Mouse (Mus musculus) neural tube, embryonic 15.5 days (tissue): ENCODE measurements around the gene Spats2. TPM values are rescaled to one million over a fixed set of nuclear protein-coding genes. Genes with fewer than 3 reads are reported as not detected.

Source experiments
- ATAC-seq: fragments of 200-750 bp; cut with Nextera tagmentation; 2 replicates; pipeline ENCODE4 v1.8.0; 2017; ENCODE audit warnings: mild to moderate bottlenecking, moderate TSS enrichment, moderate library complexity; ENCODE audit not compliant: low FRiP score
- H3K27ac ChIP-seq: fragments of 300-500 bp; sonication (generic); replicated peaks from 2 replicates; pipeline ENCODE4 v1.5.1; 2015; ENCODE audit warnings: mild to moderate bottlenecking, inconsistent platforms
- H3K27me3 ChIP-seq: fragments of 300-500 bp; sonication (generic); replicated peaks from 2 replicates; pipeline ENCODE4 v1.6.1; 2015; ENCODE audit warnings: inconsistent platforms
- H3K36me3 ChIP-seq: fragments of 300-500 bp; sonication (generic); 2 replicates; pipeline ENCODE4 v1.6.1; 2015; ENCODE audit warnings: inconsistent platforms
- H3K4me1 ChIP-seq: fragments of 300-500 bp; sonication (generic); 2 replicates; pipeline ENCODE4 v1.6.1; 2015; ENCODE audit warnings: inconsistent platforms
- H3K4me2 ChIP-seq: fragments of 300-500 bp; sonication (generic); 2 replicates; pipeline ENCODE4 v1.6.1; 2015; ENCODE audit warnings: inconsistent platforms, mild to moderate bottlenecking, moderate library complexity
- H3K4me3 ChIP-seq: fragments of 300-500 bp; sonication (generic); replicated peaks from 2 replicates; pipeline ENCODE4 v1.5.1; 2015; ENCODE audit warnings: mild to moderate bottlenecking, inconsistent platforms
- H3K9ac ChIP-seq: fragments of 300-500 bp; sonication (generic); replicated peaks from 2 replicates; pipeline ENCODE4 v1.6.1; 2015; ENCODE audit warnings: mild to moderate bottlenecking, inconsistent platforms
- H3K9me3 ChIP-seq: fragments of 300-500 bp; sonication (generic); replicated peaks from 2 replicates; pipeline ENCODE4 v1.6.1; 2016; ENCODE audit warnings: inconsistent platforms
- WGBS: fragments of 180-500 bp; shearing (Covaris S2); methylation state at CpG from one replicate; pipeline ENCODE4 v1.1.7; 2015; ENCODE audit warnings: mixed read lengths; 5-methylcytosine and 5-hydroxymethylcytosine counted together
- polyA plus RNA-seq: library from polyadenylated mRNA; unstranded; fragments of >200 nt; fragmentation: Nextera tagmentation; extraction: Ambion mirVana; gene quantifications from 2 replicates; pipeline ENCODE4 v1.2.1, GENCODE M21; 2015

The Spats2 gene
- polyA plus RNA-seq, 1 experiment from 2014 or later, result 28.9 TPM

- Histone ChIP-seq H3K4me2 (peak overlapping the region; percentile 83), H3K9me3 (no peaks in the 10 kb centered on the region), H3K27ac (no peak overlapping the region), H3K4me1 (peaks cover 45% of the 10 kb centered on the region), H3K4me3 (0 out of 2 replicates have a peak overlapping the region, but pooled peaks have one; percentile 1), H3K27me3 (peaks cover 69% of the 10 kb centered on the region), H3K9ac (no peak overlapping the region), H3K36me3 (no peaks in the 10 kb centered on the region)
- WGBS, result 2% methylated on average over 15 of the region's 15 CpGs
- no peak for ATAC-seq
Observed at GRCm38 (mm10) chr15:99099139-99099556, 26.6 kb upstream of the Spats2 start.

- Histone ChIP-seq H3K4me2 (no peak overlapping the region), H3K9me3 (no peaks in the 10 kb centered on the region), H3K9ac (no peak overlapping the region), H3K4me1 (peaks cover 38% of the 10 kb centered on the region), H3K27ac (no peak overlapping the region), H3K36me3 (no peaks in the 10 kb centered on the region), H3K27me3 (peaks cover 63% of the 10 kb centered on the region), H3K4me3 (no peak overlapping the region)
- no peak for ATAC-seq
- 49% methylated on average over 3 of the region's 3 CpGs for WGBS
Observed at GRCm38 (mm10) chr15:99099984-99100383, 25.7 kb upstream of the Spats2 start.

GRCm38 (mm10) chr15:99105238-99105637, 20.5 kb upstream of the Spats2 start:
- no peak for ATAC-seq
- 47% methylated on average over 7 of the region's 7 CpGs for WGBS
- no peak overlapping the region for H3K27ac ChIP-seq
- no peak overlapping the region for H3K9ac ChIP-seq
- H3K36me3 ChIP-seq, result no peaks in the 10 kb centered on the region
- no peak overlapping the region for H3K4me3 ChIP-seq
- H3K9me3 ChIP-seq, result no peaks in the 10 kb centered on the region
- peaks cover 12% of the 10 kb centered on the region; the same call in 1 of the 2 replicates for H3K27me3 ChIP-seq
- no peaks in the 10 kb centered on the region for H3K4me1 ChIP-seq
- H3K4me2 ChIP-seq, result no peak overlapping the region

- Histone ChIP-seq H3K27me3 (no peaks in the 10 kb centered on the region), H3K27ac (no peak overlapping the region), H3K4me3 (no peak overlapping the region), H3K4me1 (no peaks in the 10 kb centered on the region), H3K9me3 (no peaks in the 10 kb centered on the region), H3K9ac (no peak overlapping the region), H3K36me3 (no peaks in the 10 kb centered on the region), H3K4me2 (no peak overlapping the region)
- 84% methylated on average over 3 of the region's 3 CpGs for WGBS
- ATAC-seq, result no peak
Observed at GRCm38 (mm10) chr15:99107866-99108265, 17.9 kb upstream of the Spats2 start.

- no peak for ATAC-seq
- no peak overlapping the region for H3K4me2 ChIP-seq
- H3K36me3 ChIP-seq, result no peaks in the 10 kb centered on the region
- no peaks in the 10 kb centered on the region for H3K9me3 ChIP-seq
- peaks cover 4% of the 10 kb centered on the region; the same call in 1 of the 2 replicates for H3K4me1 ChIP-seq
- H3K9ac ChIP-seq, result no peak overlapping the region
- no peaks in the 10 kb centered on the region for H3K27me3 ChIP-seq
- H3K4me3 ChIP-seq, result no peak overlapping the region
- 92% methylated on average over 3 of the region's 3 CpGs for WGBS
- no peak overlapping the region for H3K27ac ChIP-seq
Observed at GRCm38 (mm10) chr15:99111139-99111538, 14.6 kb upstream of the Spats2 start.

- Histone ChIP-seq H3K27ac (no peak overlapping the region), H3K4me3 (no peak overlapping the region), H3K4me1 (peaks cover 4% of the 10 kb centered on the region; the same call in 1 of the 2 replicates), H3K36me3 (no peaks in the 10 kb centered on the region), H3K4me2 (no peak overlapping the region), H3K9ac (no peak overlapping the region), H3K9me3 (no peaks in the 10 kb centered on the region), H3K27me3 (no peaks in the 10 kb centered on the region)
- ATAC-seq, result no peak
- WGBS, result 77% methylated on average over 4 of the region's 4 CpGs
Observed at GRCm38 (mm10) chr15:99111809-99112208, 13.9 kb upstream of the Spats2 start.

GRCm38 (mm10) chr15:99112843-99113395, 12.8 kb upstream of the Spats2 start:
- no peaks in the 10 kb centered on the region for H3K27me3 ChIP-seq
- no peak overlapping the region for H3K4me3 ChIP-seq
- WGBS, result 32% methylated on average over 11 of the region's 11 CpGs
- no peak for ATAC-seq
- no peak overlapping the region for H3K27ac ChIP-seq
- H3K4me2 ChIP-seq, result peak overlapping the region; percentile 25
- no peak overlapping the region for H3K9ac ChIP-seq
- peaks cover 4% of the 10 kb centered on the region; the same call in 1 of the 2 replicates for H3K4me1 ChIP-seq
- no peaks in the 10 kb centered on the region for H3K9me3 ChIP-seq
- H3K36me3 ChIP-seq, result no peaks in the 10 kb centered on the region

- 8% methylated on average over 9 of the region's 9 CpGs for WGBS
- no peak for ATAC-seq
- no peak overlapping the region for H3K27ac ChIP-seq
- no peak overlapping the region for H3K9ac ChIP-seq
- H3K36me3 ChIP-seq, result no peaks in the 10 kb centered on the region
- no peaks in the 10 kb centered on the region for H3K9me3 ChIP-seq
- H3K4me3 ChIP-seq, result no peak overlapping the region
- peak overlapping the region; percentile 25 for H3K4me2 ChIP-seq
- H3K4me1 ChIP-seq, result peaks cover 4% of the 10 kb centered on the region; the same call in 1 of the 2 replicates
- no peaks in the 10 kb centered on the region for H3K27me3 ChIP-seq
Observed at GRCm38 (mm10) chr15:99113396-99113975, 12.2 kb upstream of the Spats2 start.

GRCm38 (mm10) chr15:99114312-99115064, 11.2 kb upstream of the Spats2 start:
- WGBS, result 44% methylated on average over 14 of the region's 14 CpGs
- Histone ChIP-seq H3K27ac (no peak overlapping the region), H3K4me3 (no peak overlapping the region), H3K9me3 (no peaks in the 10 kb centered on the region), H3K36me3 (no peaks in the 10 kb centered on the region), H3K27me3 (no peaks in the 10 kb centered on the region), H3K4me2 (no peak overlapping the region), H3K4me1 (peaks cover 4% of the 10 kb centered on the region; the same call in 1 of the 2 replicates), H3K9ac (no peak overlapping the region)
- ATAC-seq, result no peak

GRCm38 (mm10) chr15:99115065-99115423, 10.7 kb upstream of the Spats2 start:
- H3K4me2 ChIP-seq, result no peak overlapping the region
- no peak overlapping the region for H3K27ac ChIP-seq
- H3K4me3 ChIP-seq, result no peak overlapping the region
- H3K9me3 ChIP-seq, result no peaks in the 10 kb centered on the region
- H3K36me3 ChIP-seq, result no peaks in the 10 kb centered on the region
- ATAC-seq, result no peak
- H3K27me3 ChIP-seq, result no peaks in the 10 kb centered on the region
- WGBS, result 88% methylated on average over 7 of the region's 7 CpGs
- H3K4me1 ChIP-seq, result peaks cover 4% of the 10 kb centered on the region; the same call in 1 of the 2 replicates
- no peak overlapping the region for H3K9ac ChIP-seq

GRCm38 (mm10) chr15:99116539-99116938, 9.2 kb upstream of the Spats2 start:
- 41% methylated on average over 11 of the region's 11 CpGs for WGBS
- H3K9ac ChIP-seq, result no peak overlapping the region

GRCm38 (mm10) chr15:99120814-99121213, 4.9 kb upstream of the Spats2 start:
- H3K27ac ChIP-seq, result no peak overlapping the region
- WGBS, result 17% methylated on average over 11 of the region's 11 CpGs
- no peak overlapping the region for H3K9ac ChIP-seq
- H3K4me2 ChIP-seq, result no peak overlapping the region
- H3K27me3 ChIP-seq, result no peaks in the 10 kb centered on the region
- no peak for ATAC-seq
- H3K4me1 ChIP-seq, result peaks cover 7% of the 10 kb centered on the region
- no peak overlapping the region for H3K4me3 ChIP-seq
- no peaks in the 10 kb centered on the region for H3K36me3 ChIP-seq
- H3K9me3 ChIP-seq, result no peaks in the 10 kb centered on the region

More at GRCm38 (mm10) chr15:99116539-99116938, 9.2 kb upstream of the Spats2 start:
- no peaks in the 10 kb centered on the region for H3K36me3 ChIP-seq
- H3K9me3 ChIP-seq, result no peaks in the 10 kb centered on the region
- H3K4me3 ChIP-seq, result no peak overlapping the region
- no peak overlapping the region for H3K4me2 ChIP-seq
- no peaks in the 10 kb centered on the region for H3K27me3 ChIP-seq
- H3K4me1 ChIP-seq, result peaks cover 4% of the 10 kb centered on the region; the same call in 1 of the 2 replicates
- ATAC-seq, result no peak
- no peak overlapping the region for H3K27ac ChIP-seq
